Mouse (Mus musculus) kidney, adult 2 months (tissue): Measurements from ENCODE around the gene Polk.

Experiments used
- CTCF ChIP-seq: fragments of 200-500 bp; conservative IDR thresholded peaks from 2 replicates; pipeline ENCODE4 v1.5.1; 2011; ENCODE audit warnings: low read depth, mild to moderate bottlenecking, control low read depth, low read length, moderate library complexity, mixed read lengths; ENCODE audit not compliant: insufficient read depth, insufficient read length
- POLR2A ChIP-seq: fragments of 200-500 bp; IDR thresholded peaks from one replicate; pipeline ENCODE4 v1.6.1; 2011; ENCODE audit warnings: low read depth, low read length, control low read depth

DNA sequence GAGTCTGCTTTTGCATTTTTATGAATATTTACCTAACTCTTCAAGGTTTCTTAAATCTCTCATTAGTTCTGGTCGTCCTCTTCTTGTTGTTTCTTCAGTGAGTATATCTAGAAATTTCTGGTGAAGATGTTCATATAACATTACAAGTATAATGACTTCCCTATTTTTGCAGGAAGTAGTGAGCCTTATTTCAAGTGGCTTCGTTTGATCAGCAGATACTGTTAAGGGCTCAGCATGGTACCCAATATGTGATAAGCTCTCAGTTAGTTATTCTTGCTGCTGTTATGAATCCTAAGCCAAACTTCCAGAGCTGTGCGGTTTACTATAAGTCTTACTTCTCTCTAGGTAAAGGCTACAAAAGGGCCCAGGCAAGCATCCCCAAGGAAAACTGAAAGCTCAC is 12.8 kb downstream of the Polk start:
- TF ChIP-seq CTCF (no peak), POLR2A (no peak)
